Mouse (Mus musculus): ENCODE measurements around the gene Tenm4. TPM values are rescaled to one million over a fixed set of nuclear protein-coding genes. Genes with fewer than 3 reads are reported as not detected.

The Tenm4 gene
- polyA plus RNA-seq, 2 experiments from 2014 or later, result 0.19 to 0.37 TPM

DNA sequence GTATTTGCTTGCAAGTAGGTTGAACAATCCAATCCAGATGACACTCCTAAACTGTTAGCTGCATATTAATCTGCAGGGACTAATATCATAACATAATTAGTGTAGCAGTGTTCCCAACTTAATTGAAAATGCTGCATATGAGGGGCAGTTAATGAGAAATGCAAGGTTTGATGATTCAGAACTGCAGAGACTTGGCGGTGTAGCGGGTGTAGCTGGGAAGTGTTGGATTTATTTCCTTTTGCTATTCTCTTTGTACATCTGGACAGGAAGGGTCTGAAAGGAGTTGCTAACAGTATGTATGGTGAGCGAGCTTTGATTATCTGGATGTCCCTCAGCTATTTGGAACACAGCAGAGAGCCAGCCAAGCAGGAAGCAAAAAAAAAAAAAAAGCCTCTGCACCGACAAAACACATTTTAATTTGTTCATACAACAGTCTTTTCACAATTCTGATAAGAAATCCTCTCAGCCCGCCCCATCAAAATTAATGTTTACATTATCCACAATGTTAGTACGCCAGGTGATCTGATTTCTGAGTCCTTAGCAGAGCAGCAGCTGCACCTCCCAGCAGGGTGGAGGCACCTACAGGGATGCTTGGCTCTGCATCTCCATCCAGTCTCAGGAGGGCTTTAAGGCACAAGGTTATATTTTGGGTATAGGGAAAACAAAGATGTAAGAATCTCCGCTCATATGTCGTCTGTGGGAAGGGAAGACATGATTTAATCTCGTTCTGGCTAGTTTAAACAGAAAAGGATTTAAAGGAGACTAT, 243.4 kb downstream of the Tenm4 start:
- no peak for ATAC-seq

DNA sequence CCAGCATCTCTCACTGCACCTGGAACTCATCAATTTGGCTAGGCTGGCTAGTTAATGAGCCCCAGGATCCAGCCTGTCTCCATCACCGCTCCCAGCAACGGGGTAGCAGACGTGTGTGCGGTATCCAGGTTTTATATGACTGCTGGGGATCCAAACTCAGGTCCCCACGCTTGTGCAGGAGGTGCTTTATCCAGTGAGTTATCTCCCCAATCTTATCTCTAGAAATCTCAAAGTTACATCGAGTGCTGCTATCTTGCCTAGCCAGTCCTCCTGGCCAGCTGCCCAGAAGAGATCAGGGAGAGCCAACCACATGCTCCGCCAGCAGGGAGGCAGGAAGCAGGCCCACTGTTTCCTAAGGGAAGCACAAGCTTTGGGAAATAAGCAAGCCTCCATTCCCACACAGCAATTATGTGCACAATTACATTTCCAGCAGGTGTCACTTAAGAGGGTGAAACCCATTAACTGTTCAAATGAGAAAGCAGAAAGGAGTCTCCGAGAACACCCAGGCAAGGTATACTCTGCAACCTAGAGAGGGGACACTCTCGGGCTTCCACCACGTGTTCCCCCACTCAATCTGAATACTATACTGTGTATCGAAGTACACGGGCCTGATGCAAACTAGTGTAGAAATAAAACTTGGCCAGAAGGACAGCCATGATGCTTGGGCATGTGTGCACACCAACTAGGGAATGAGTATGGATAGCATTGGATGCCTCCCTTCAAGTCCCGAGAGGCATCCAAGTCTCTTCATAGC, 246.4 kb downstream of the Tenm4 start:
- ATAC-seq, result no peak

DNA sequence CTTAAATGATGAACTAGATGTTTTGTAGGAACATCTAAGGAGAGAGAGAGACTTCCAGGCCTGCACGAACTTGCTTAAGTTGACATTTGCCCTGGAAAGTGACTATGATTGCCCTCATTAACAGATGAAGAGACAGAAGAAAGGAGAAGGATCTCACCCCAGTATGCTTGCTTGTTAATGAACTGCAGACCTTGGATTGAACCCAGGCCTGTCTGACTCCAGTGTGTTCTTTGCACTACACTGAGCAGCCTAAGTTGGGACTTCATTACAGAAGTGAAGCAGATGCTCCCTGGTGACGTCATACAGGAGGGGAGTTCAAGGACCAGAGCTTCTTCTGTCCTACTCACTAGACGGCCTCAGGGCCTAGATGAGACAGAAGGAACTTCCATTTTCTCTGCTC, 247.1 kb downstream of the Tenm4 start:
- no peak for ATAC-seq

DNA sequence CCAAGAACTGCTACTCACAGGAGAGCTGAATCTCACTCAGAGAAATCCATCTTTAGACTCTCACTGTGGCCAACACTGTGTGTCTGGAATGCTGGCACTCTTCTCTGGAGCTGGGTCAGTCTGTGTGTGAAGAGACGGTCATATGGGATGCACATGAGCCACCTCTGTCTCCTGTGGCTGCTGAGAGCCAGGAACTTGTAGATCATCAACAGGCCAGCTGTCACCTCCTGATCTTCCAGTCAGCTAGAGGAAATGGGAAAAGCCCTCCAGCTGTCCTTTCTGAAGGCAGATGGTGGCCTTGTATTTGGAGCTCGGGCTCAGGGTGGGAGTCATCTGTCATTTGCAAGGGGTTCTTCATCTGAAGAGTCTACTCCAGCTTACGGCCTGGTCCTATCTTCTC, 249.0 kb downstream of the Tenm4 start:
- ATAC-seq, result no peak

DNA sequence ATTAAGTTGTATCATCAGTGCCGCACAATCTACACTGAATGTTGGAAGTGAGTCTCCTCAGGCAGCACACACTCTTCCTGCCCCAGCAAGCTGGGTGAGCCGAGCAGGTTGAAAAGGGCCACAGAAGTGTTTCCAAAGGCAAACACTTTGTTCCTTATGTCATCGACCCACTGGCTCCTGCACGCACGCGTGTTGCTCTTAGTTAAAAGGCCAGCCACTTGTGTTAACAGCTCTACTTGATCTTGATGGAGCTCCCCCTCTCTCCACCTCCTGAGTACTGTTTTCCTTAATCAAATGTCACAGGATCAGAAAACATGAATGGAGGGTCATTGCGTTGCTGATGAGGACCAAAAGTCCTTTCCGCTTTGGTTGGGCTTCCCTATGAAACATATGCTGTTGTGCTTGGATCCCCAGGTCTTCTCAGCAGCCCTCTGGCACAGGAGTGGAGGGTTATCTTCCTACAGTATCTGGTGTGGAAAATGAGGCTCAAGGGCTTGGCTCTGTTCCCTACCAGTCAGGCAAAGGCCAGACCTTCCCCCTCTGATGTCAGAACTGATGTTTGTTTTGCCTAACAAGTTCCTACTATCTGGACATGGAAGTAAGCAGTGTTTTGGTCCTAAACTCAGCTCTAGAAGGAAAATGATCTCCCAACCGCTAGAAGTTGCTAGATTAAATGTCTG, 250.0 kb downstream of the Tenm4 start:
- no peak for ATAC-seq

DNA sequence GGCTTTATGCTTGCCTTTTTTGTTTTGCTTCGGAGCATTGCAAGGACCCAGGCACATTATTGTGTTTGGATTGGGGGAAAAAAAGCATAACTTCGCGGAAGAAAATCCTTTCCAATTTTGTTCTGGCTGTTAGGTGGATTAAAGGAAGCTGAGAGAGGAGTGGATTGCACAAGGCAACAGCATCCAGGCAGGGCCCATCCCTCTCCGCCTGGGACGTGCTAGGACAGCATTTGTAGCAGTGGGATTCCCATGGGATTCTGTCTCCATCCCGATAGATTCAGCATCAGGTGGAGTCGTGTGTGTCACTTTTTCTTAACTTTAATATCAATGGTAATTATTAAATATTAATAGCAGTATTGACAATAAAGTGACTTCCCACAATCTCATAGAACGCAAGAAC, 255.9 kb downstream of the Tenm4 start:
- ATAC-seq, result no peak

DNA sequence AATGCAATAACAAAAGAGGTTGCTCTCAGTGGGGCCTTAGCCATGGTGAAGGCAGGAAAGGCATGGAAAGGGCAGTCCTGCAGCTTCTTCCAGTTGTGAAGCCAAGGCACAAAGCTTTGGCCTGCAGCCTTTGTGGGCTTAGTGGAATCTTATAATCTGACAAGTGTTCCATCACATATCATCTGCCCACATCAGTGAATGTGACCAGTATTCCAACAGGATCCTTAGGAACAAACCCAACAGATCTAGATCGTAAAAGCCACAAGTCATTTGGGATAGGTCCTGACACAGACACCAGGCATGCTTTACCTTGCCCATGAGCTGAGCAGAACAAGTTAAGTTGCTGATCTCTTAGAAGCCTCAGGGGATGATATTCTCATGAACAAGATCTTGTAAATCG, 262.3 kb downstream of the Tenm4 start:
- ATAC-seq, result no peak

DNA sequence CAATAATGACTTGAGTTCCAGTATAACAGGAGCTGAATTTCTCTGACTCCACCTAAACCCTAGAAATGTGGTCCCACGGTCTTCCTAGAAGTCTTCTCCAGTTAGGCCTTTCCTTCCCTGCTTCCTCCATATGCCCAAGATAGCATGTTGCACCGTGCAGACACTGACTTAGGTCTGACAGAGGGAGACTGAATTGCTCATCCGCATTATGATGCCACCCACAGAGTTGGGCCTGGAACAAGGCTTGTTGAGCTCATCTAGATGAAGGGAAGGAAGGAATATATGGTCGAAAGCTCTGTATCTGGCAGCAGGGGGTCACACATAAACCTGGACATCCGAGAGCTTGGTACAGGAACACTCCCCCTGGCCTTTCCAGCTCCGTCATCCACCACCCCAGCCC, 267.3 kb downstream of the Tenm4 start:
- no peak for ATAC-seq

DNA sequence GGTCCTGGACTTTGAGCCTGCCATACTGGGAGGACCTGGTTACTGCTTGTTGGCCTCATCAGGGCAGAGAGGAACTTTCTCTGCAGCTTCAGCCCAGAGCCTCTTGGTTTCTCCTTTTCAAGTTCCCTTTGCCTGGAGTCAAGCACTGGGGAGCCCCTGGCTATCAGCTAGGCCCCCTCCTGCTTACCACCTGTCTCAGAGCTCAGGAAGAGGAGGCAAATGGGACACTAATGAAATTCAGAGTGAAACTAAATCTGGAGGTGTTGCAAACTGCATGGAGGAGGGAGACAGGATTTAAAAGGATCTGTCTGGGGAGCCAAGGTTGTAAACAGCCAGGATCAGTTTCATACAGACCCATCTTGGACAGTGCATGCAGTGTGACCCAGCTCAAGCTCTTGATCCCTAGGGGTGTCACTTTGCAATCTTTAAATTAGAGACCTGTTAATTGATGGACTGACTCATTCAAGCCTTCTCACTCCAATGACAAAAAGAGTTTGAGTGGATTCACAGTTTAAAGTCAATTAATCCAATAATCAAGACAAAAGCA, 269.2 kb downstream of the Tenm4 start:
- no peak for ATAC-seq

DNA sequence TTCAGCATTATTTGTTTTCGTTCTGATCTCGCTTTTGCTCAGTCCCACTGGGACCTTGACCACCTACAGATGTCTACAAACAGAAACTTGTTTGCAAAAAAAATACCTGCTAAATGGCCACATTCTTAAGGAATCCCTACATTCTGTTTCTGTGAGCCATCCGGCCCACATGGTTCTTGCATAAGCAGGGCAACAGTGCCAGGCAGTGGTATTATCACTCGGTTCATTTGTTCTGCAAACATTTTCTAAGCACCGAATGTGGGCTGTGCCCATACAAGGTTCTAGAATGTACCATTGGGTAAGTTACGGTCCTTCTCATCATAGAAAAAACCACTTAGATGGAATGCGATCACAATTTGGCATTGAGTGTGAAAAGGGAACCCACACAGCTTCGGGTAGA, 274.7 kb downstream of the Tenm4 start:
- no peak for ATAC-seq

DNA sequence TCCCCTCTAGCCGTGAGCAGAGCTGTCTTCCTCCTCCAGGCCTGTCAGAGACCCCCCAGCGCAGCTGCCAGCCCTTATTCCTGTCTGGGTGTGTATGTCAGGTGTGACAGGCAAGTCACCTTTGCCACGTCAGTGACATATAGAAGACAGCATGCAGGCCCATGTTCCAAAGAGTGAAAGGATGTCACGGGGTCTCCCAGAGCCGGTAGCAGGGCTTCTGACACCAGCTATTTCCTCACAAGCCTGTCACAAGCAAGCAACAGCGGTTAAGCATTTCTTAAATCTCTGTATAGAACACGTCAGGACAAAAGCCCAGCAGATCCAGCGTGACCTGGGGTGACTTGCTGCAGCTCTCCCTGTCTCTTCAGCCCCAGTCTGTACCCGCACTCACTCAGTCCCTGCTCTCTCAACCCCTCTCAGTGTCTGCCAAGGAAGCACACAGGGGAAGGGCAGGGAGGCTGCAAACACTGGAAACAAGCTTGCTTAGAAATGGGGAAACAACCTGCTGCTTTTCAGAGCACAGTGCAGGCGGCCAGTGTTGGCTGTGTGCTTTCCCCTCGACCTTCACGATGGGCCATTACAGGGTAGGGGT, 276.9 kb downstream of the Tenm4 start:
- ATAC-seq, result peak; percentile 37

DNA sequence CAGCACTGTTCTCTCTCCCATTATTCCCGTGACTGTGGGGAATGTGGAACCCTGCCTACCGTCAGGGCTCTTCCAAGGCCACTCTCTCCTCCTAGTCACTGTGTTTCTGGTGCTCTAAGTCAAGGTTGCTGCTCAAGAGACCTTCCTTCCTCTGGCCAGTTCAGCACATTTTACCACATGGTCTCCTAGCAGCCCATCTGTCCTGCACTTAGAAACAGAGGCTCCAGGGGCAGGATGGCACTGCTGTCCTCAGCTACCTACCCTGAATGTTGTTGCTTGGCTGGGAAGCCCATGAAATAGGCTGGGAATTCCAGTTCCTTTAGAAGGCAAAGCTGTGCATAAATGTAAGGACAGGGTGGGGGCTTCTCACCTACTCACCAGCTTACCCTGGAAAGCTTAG, 284.9 kb downstream of the Tenm4 start:
- ATAC-seq, result no peak

DNA sequence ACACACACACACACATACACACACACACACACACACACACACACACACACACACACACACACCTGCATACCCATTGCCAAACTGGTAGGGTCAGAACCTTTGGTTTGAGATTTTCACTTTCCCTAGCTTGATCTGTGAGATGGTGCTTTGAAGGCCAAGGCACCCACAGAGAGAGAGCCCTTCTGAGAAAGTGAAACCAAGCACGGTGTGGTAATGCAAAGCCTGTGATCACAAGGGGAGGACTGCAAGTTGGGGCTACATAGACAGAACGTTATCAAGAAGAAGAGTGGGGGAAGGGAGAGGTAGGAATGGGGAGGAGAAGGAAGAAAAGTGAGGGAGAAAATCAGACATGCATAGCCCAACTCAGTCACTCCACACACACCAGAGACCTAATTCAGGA, 285.6 kb downstream of the Tenm4 start:
- no peak for ATAC-seq

DNA sequence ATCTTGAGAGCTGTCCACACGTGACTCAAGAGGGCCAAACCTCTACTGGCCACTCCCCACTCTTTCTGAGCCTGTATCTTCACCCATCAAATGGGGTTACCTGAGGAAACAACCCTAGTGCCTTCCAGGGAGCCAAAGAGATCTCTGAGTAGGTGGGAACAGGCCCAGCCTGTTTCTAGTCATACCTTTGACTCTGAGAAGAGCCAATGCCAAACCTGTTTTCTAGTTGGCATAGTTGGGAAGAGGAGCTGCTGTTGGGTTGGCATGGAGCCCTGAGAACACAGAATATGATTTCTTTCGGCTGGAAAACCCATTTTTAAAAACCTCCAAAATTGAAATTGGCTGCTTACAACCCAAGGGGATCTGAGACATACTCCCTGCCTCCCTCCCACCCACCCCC, 286.8 kb downstream of the Tenm4 start:
- no peak for ATAC-seq

DNA sequence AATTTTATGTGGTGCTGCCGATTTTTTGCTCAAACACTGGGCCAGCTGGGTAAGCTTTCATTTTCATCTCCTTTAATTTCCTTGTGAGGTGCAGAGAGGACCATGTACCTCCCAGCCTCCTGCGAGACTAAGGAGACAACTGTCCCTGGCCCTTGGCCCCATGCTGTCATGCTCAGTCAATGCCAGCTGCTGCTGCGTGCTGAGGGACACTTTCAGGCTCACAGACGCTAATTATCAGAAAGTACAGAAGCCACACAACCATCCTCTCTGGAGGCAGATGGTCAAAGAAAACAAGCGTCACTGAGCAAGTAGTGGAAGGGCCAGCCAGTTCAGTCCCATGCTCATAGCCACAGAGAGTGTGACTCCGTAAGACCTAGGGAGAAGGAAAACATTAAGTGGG, 287.9 kb downstream of the Tenm4 start:
- no peak for ATAC-seq

DNA sequence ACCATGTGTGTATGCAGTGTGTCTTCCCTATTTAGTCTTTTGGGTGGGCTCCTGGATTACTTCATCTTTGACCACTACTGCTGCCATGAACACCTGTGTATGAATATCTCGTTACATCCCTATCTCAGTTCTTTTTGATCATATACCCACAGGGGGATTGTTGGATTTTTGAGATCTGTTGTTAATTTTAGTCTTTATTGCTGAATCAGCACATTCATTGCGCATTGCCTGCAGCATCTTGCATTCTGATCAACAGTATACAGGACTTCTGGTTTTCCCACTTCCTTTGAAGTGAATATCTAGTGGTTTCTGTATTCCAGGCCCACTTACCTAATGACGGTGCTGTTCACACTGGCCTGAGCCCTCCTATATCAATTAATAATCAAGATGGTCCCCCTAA, 295.7 kb downstream of the Tenm4 start:
- no peak for ATAC-seq

DNA sequence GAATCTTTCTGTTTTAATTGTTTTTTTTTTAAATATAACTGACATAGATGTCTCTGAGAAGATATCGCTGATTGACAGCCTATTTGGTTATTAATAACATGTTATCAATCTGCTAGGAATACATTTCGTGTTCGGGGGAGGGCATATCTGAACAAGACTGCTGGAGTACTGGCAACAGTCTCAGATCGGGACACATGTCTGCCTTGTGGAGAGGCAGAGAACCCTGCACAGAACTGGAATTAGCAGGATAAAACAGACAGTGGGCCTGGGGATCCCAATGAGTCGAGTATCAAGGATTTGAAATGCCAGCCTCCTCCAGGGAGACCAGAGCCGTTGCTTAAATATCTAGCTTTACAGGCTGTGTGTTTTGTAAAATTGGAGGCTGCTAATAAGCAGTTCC, 299.8 kb downstream of the Tenm4 start:
- no peak for ATAC-seq

DNA sequence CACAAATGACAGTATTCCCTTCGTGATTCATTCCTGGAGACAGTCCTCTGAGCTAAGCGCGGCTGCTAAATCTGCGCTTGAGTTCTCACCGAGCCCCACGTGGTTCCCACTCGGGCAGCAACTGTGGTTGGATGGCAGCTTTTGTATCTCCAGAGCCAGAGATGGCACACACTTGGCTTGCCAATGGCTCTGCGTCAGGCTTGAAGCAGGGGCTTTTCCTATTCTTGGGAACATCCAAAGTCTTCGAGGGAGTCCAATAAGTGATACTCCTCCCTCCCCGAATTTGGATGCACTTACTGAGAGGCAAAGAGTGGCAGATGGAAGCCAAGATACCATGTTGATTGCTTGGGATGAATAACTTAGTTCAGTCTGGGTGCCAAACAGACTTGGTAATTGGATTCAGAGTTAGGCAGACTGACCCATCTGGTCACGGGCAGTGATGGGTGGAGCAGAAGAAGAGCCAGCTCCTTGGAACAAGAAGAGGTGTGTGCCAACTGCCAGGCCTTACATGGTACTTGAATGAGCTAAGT, 303.6 kb downstream of the Tenm4 start:
- ATAC-seq, result no peak

DNA sequence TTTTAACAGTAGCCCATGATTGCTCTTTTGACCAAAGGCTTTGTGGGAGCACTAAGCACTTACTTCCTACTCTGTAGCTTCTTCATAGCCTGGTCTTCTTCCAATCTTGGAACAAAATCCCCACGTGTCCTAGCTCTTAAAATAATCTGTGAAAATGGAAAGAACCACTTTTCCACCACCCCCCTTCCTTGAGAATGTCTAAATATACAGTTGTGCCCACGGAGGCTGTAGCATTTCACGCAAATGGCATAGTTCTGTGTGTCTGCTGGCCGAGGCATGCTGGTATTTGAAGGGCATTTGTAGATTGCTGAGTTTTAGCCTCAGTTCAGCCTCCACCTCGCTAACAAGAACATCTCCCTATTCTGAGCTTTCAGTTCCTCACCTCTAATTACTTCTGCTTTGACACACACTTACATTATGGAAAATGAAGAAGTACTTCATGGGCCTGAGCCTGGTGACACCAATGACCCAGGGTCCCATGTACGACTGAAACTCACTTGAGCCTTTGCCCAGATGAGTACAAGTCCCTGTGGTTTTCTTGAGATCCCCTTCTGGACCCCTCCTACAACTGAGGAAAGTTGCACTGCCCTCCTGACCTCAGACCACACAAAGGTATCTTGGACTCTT, 306.1 kb downstream of the Tenm4 start:
- no peak for ATAC-seq

DNA sequence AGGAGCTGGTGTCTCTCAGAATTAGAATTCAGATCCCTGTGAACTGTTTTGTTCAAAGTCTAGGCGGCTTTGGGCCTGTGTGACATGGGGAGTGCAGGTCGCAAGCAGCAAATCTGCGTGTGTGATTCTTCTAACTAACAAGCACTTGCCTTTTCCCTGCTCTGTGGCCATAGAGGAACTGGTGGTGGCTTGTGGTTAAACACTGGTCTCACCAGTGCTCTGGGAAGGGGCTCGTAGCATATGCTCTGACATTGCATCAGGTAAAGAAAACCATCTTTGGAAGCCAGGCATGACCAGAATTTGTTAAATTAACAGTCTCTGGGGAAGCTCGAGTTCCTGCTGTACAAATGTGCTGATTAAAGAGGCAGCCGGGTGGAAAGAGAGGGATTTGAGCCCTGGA, 308.1 kb downstream of the Tenm4 start:
- no peak for ATAC-seq

DNA sequence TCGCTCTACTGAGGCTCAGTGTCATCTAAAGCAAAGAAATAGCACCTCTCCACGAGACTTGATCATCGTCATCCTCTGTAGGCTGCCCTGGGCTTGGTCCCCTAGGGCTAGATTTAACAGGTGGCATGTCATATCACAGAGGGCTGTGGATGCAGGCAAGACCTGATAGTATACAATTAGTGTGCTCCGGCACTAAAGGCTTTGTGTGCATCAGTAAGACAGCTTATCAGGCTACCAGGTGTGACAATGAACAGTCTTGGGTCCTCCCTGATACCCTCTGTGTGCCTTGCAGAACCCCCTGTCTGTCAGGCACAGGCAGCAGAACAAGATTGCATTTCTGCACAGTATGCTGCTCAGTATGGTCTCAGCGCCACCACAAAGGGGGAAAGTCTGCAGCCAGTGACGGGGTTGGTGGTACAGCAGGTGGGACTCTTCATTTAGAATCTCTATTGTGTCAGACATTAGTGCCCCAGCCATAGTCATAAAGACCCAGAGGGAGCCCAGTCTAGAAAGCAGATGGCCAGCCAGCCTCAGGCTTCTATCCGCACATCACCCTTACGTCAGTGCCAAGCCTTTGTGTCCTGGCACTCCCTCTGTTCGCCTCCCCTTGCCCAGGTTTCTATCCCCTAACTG, 309.4 kb downstream of the Tenm4 start:
- no peak for ATAC-seq

DNA sequence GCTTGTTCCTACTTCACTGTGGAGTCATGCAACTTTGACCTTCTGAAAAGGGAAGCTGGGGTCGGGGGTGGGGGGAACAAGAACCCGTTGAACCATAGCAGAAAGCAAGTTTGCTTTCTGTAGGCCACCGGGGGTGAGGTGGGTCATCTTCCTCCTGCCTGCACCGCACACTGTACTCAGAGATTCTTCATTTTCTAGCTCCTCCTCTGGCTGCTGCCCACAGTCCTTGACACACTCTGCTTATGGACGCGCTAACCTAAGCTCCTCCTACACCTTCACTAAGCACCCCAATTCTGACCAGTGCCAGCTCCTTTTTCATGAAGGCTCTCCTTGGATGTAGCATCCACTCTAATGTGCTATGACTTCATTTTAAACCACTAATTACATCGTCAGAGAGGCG, 311.9 kb downstream of the Tenm4 start:
- no peak for ATAC-seq
